Mouse (Mus musculus): ENCODE measurements around the gene Ssbp4.

Gene Ssbp4

DNA sequence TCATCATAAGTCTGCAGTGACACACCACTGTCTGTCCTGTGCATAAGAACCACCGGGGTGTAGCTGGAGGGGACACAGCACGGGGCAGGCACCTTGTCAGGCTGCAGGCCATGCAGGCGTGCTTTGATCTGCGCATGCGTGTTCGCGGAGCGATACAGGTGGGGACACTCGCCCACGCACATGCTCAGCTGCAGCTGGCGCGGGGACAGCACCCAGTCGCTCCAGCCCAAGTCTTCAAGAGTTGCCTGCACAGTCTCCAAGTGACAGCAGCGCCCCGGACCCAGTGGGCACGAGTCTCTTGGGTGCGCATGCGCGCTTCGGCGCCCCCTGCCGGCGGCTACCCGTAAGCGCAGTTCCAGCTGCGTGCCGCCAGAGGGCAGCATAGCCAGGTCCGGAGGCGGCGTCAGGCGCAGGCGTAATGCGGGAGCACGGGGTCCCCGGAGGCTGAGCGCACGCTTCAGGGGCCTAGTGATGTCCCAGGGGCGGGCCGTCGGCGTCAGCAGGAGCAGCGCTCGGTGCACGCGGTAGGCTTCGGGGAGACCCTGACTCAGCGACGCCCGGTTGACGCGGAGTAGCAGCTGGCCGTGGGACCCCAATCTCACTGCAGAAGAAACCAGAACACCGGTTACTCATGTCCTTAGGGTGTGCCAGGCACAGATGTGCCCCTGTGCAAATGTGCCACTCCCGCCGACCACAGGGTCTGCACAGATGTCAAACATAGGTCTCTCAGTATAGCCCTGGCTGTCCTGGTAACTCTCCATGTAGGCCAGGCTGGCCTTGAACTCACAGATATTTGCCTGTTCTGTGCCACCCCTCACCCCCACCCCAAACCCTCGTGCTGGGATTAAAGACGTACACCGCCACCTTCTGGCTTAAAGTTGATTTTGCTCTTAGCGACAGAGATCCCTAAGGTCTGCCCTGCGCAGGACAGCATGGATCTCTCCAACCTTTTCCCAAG is 21.2 kb upstream of the Ssbp4 start:
- Histone ChIP-seq H3K36me3 (ENCODE audit: insufficient read depth, low read length) (no peaks in the 10 kb centered on the region), H3K27me3 (ENCODE audit: insufficient read depth, low read length) (peaks cover 5% of the 10 kb centered on the region), H3K4me3 (replicated peaks; ENCODE audit: low read length) (peak overlapping the region; percentile 76), H3K4me1 (replicated peaks; ENCODE audit: low read depth, low read length) (peaks cover 49% of the 10 kb centered on the region), H3K9me3 (ENCODE audit: low read length) (0 out of 2 replicates have a peak, but pooled peaks cover under 1% of the 10 kb centered on the region)
- TF ChIP-seq CTCF (conservative IDR thresholded peaks at IDR 0.05; ENCODE audit: low read length), result peak; percentile 26
- no peak for TF ChIP-seq NANOG (IDR thresholded peaks at IDR 0.05; ENCODE audit: borderline replicate concordance, low read length)

DNA sequence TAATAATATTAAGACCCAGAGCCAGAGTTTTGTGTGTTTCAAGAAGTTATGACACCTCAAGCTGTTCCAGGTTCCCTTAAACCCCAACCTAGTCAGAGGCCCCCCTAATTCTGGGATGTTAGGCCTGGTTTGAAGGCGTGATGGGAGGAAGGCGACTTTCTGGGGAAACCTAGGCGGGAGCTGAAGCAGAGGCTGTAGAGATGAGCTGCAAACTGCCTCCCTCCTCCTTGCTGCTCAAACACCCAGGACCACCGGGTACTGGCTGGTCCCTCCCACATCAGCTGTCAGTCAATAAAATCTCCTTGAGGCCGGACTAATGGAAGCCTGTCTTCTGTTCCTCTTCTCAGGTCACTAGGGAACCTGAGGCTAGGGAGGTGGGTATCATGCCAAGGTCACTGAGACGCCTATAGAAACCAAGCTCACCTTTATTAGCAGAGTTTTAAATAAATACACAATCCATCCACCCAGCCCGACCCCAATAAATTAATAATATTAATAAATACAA is 20.4 kb upstream of the Ssbp4 start:
- peaks cover 49% of the 10 kb centered on the region for H3K4me1 ChIP-seq (replicated peaks; ENCODE audit: low read depth, low read length)
- H3K9me3 ChIP-seq (ENCODE audit: low read length), result 0 out of 2 replicates have a peak, but pooled peaks cover 4% of the 10 kb centered on the region
- no peak for TF ChIP-seq NANOG (IDR thresholded peaks at IDR 0.05; ENCODE audit: borderline replicate concordance, low read length)
- no peak for TF ChIP-seq CTCF (conservative IDR thresholded peaks at IDR 0.05; ENCODE audit: low read length)
- H3K36me3 ChIP-seq (ENCODE audit: insufficient read depth, low read length), result no peaks in the 10 kb centered on the region
- H3K4me3 ChIP-seq (replicated peaks; ENCODE audit: low read length), result peak overlapping the region; percentile 76; the same call in 1 of the 2 replicates
- peaks cover 11% of the 10 kb centered on the region for H3K27me3 ChIP-seq (ENCODE audit: insufficient read depth, low read length)

DNA sequence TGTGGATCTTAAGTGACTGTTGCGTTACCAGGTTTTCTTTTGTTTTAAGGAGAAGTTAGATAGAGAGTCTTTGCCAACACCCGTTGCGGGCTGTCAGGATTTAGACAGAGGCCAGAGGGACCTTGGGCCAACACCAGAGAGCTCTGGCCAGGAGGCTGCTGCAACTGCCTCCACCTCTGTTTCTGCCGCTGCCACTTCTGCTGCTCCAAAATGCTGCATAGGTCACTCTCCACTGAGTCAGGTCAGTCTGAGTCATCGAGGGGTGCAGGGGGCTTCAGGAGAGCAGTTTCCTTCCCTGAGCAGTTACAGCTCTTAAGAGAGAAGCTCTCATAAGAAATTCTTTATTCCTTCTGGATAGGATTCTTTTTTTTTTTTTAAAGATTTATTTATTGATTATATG is 18.4 kb upstream of the Ssbp4 start:
- TF ChIP-seq NANOG (IDR thresholded peaks at IDR 0.05; ENCODE audit: borderline replicate concordance, low read length) (no peak), POU5F1 (IDR thresholded peaks at IDR 0.05; ENCODE audit: borderline replicate concordance, low read length) (no peak), CTCF (conservative IDR thresholded peaks at IDR 0.05; ENCODE audit: low read length) (no peak)
- H3K9me3 ChIP-seq (ENCODE audit: low read length), result 0 out of 2 replicates have a peak, but pooled peaks cover 4% of the 10 kb centered on the region
- peaks cover 21% of the 10 kb centered on the region for H3K27me3 ChIP-seq (ENCODE audit: insufficient read depth, low read length)
- H3K36me3 ChIP-seq (ENCODE audit: insufficient read depth, low read length), result no peaks in the 10 kb centered on the region
- no peak overlapping the region for H3K4me3 ChIP-seq (replicated peaks; ENCODE audit: low read length)
- peaks cover 29% of the 10 kb centered on the region for H3K4me1 ChIP-seq (replicated peaks; ENCODE audit: low read depth, low read length)

DNA sequence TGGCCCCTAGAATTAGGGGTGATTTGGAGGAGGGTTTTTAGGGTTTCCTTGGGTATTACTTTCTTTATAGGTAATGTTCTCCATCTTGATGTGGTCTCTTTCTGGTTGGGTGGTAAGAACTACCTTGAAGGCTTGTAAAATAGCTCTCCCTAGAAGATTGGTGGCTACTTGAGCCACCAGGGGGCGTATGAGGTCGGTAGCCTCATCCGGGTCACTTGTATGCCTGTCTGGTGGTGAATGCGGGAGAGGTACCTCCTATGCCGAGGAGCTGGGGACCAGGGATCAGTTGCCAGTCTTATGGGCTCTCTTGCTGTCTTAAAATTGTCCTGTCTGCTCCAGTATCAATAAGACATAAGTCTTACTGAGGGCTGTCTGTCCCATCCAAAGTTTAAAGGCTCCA is 16.4 kb upstream of the Ssbp4 start:
- peaks cover 18% of the 10 kb centered on the region for H3K4me1 ChIP-seq (replicated peaks; ENCODE audit: low read depth, low read length)
- TF ChIP-seq POU5F1 (IDR thresholded peaks at IDR 0.05; ENCODE audit: borderline replicate concordance, low read length) (no peak), CTCF (conservative IDR thresholded peaks at IDR 0.05; ENCODE audit: low read length) (peak; percentile 25)
- no peak overlapping the region for H3K4me3 ChIP-seq (replicated peaks; ENCODE audit: low read length)
- H3K36me3 ChIP-seq (ENCODE audit: insufficient read depth, low read length), result no peaks in the 10 kb centered on the region
- H3K9me3 ChIP-seq (ENCODE audit: low read length), result 0 out of 2 replicates have a peak, but pooled peaks cover 4% of the 10 kb centered on the region
- H3K27me3 ChIP-seq (ENCODE audit: insufficient read depth, low read length), result peaks cover 29% of the 10 kb centered on the region

DNA sequence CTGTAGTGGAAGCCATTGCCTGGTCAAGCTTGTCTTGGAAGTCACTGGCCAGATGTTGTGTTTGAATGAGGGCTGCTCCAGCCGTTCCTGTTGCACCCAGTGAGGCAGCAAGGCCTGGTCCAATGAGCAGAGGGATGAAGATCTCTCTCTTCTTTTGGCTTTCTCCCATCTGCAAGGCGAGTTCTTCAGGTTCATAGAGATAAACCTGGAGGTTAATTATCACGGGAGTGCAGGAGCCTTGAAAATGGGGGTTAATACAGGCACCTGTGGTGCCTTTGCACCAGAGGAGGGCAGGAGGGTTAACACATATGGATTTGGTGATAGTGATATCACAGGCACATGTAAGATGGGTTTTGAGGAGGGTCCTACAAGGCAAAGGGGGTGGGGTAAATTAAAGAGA is 13.5 kb upstream of the Ssbp4 start:
- 0 out of 2 replicates have a peak, but pooled peaks cover 4% of the 10 kb centered on the region for H3K9me3 ChIP-seq (ENCODE audit: low read length)
- TF ChIP-seq NANOG (IDR thresholded peaks at IDR 0.05; ENCODE audit: borderline replicate concordance, low read length) (no peak), POU5F1 (IDR thresholded peaks at IDR 0.05; ENCODE audit: borderline replicate concordance, low read length) (no peak), CTCF (conservative IDR thresholded peaks at IDR 0.05; ENCODE audit: low read length) (no peak)
- no peaks in the 10 kb centered on the region for H3K36me3 ChIP-seq (ENCODE audit: insufficient read depth, low read length)
- H3K4me3 ChIP-seq (replicated peaks; ENCODE audit: low read length), result no peak overlapping the region
- peaks cover 24% of the 10 kb centered on the region for H3K27me3 ChIP-seq (ENCODE audit: insufficient read depth, low read length)
- H3K4me1 ChIP-seq (replicated peaks; ENCODE audit: low read depth, low read length), result peaks cover 33% of the 10 kb centered on the region

DNA sequence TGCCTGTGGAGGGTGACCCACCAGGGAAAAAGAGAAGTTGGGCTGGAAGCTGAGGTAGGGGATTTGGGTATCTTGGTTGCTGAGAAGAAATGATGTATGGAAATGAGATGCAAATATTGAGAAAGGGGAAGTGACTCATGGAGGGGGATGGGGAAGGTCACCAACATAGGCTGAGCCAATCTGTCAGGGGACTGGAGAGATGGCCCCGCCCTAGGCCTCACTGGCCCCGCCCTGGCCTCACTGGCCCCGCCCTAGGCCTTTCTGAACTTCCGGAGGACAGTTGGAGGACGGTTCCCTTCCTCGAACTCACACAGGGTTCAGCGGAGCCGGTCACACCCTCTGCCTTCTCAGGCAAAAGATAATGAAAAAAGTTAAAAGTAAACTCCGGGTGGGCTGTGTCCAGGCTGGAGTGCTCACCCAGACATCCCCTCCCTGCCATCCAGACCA is 10.2 kb upstream of the Ssbp4 start:
- H3K36me3 ChIP-seq (ENCODE audit: insufficient read depth, low read length), result no peaks in the 10 kb centered on the region
- H3K9me3 ChIP-seq (ENCODE audit: low read length), result no peaks in the 10 kb centered on the region
- TF ChIP-seq POU5F1 (IDR thresholded peaks at IDR 0.05; ENCODE audit: borderline replicate concordance, low read length), result no peak
- TF ChIP-seq NANOG (IDR thresholded peaks at IDR 0.05; ENCODE audit: borderline replicate concordance, low read length), result no peak
- TF ChIP-seq CTCF (conservative IDR thresholded peaks at IDR 0.05; ENCODE audit: low read length), result no peak
- H3K27me3 ChIP-seq (ENCODE audit: insufficient read depth, low read length), result peaks cover 18% of the 10 kb centered on the region
- H3K4me1 ChIP-seq (replicated peaks; ENCODE audit: low read depth, low read length), result peaks cover 50% of the 10 kb centered on the region
- H3K4me3 ChIP-seq (replicated peaks; ENCODE audit: low read length), result peak overlapping the region; percentile 45; the same call in 1 of the 2 replicates

DNA sequence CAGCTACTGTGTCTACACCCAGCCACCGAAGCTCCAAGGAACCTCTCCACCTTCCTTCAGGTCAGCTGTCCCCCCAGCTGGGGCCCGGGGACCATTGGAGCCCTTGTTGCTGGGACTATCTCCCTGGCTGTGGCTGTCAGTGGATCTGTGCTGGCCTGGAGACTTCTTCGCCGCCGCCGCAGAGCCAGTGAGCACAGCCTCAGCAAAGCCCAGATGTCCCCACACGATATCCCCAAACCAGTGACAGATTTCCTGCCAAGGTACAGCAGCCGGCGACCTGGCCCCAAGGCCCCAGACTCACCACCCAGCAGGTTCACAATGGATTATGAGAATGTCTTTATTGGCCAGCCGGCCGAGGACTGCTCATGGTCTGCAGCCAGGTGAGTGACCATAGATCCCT is 9.3 kb upstream of the Ssbp4 start:
- H3K27me3 ChIP-seq (ENCODE audit: insufficient read depth, low read length), result peaks cover 16% of the 10 kb centered on the region
- no peak for TF ChIP-seq POU5F1 (IDR thresholded peaks at IDR 0.05; ENCODE audit: borderline replicate concordance, low read length)
- no peak for TF ChIP-seq NANOG (IDR thresholded peaks at IDR 0.05; ENCODE audit: borderline replicate concordance, low read length)
- TF ChIP-seq CTCF (conservative IDR thresholded peaks at IDR 0.05; ENCODE audit: low read length), result no peak
- H3K9me3 ChIP-seq (ENCODE audit: low read length), result no peaks in the 10 kb centered on the region
- no peaks in the 10 kb centered on the region for H3K36me3 ChIP-seq (ENCODE audit: insufficient read depth, low read length)
- peaks cover 59% of the 10 kb centered on the region for H3K4me1 ChIP-seq (replicated peaks; ENCODE audit: low read depth, low read length)
- peak overlapping the region; percentile 57 for H3K4me3 ChIP-seq (replicated peaks; ENCODE audit: low read length)

DNA sequence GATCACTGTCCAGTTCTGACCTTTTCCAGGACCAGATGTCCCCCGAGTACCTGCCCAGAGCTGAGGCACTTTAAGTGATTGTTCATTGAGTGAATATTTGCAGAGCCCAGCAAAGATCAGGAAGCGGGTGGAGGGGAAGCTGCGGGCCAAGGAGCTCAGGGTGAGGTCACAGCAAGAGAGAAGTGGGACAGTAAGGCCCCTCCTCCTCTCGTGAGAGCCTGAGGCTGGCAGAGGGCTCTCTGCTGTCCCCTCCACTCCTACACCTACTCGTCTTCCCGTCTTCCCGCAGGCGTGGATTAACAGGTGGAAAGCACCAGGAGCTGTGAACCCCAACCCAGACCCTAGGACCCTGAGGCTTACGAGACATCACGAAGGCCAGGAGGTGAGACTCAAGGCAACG is 8.0 kb upstream of the Ssbp4 start:
- Histone ChIP-seq H3K9me3 (ENCODE audit: low read length) (no peaks in the 10 kb centered on the region), H3K4me1 (replicated peaks; ENCODE audit: low read depth, low read length) (peaks cover 67% of the 10 kb centered on the region), H3K36me3 (ENCODE audit: insufficient read depth, low read length) (no peaks in the 10 kb centered on the region), H3K27me3 (ENCODE audit: insufficient read depth, low read length) (peaks cover 7% of the 10 kb centered on the region), H3K4me3 (replicated peaks; ENCODE audit: low read length) (no peak overlapping the region)
- no peak for TF ChIP-seq CTCF (conservative IDR thresholded peaks at IDR 0.05; ENCODE audit: low read length)
- TF ChIP-seq NANOG (IDR thresholded peaks at IDR 0.05; ENCODE audit: borderline replicate concordance, low read length), result no peak

Data from E14TG2a.4 (cell line).